Mouse (Mus musculus): ENCODE data around the gene Tdgf1.

The Tdgf1 gene

DNA sequence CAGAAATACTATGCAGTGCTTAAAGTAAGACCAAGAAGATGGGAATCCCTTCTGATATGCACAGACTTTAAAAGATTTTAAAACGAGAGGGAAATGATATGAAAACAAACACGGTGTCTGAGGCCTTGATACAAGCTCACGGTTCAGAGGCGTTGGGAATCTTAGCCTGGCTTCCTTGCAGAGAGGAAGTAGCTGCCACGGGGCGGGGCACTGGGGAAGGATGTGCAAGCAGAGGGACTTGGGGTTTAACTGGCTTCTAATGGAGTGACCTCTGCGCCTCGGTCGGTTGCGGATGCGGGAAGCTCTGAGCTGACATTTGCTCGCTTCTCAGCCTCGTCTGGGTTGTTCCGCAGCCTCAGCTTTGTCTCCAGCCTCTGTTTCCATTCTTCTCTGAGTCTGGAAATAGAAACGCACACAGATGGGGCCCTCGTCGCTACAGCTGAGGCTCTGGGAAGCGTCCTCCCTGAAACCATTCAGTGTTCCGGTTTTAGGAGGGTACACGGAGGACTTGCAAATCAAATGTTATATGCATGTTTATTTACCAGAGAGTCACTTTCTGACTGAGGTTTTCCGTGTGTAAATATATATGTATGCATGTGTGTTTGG, 31.2 kb downstream of the Tdgf1 start:
- DNase-seq (ENCODE audit: low spot score): no peak

DNA sequence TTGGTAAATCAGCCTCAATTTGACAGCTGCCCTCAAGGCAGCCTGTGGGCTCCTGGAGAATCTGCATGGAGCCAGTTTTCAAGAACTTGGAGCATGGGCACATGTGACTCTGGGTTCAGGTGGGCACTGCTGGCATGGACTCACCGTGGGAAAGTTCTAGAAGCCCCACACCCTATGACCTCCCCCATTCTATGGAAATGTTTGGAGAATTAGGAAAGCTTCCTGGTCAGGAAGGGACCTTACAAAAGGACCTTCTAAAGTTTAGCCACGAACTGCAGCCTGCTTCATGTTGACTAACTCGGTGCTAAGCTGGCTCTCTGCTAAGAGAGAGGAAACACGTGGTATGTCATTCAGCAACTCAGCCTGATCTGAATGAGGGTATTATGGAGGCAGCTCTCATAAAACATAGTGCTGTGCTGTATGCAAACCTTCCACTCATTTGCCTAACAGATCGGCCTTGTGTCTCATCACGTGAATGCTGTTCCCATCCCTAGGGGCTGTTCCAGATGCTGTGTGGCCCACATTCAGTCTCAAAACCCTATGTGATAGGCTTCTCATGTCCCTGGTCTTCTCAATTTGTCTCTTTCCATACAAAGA, 36.5 kb downstream of the Tdgf1 start:
- peak; percentile 53 for DNase-seq (ENCODE audit: low spot score)

DNA sequence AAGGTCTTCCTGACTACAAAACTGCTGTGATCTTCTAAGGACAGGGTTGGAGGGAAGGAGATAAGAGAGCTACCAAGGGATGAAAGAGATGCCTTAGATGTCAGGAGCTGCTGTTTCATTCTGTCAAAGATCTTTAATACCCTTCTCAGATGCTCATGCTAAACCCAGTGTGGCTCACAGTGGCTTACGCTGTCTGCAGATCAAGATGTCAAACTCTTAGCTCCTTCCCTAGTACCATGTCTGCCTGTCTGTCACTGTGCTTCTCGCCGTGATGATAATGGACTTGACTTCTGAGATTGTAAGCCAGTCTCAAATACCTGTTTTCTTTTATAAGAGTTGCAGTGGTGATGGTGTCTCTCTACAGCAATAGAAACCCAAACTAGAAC, 37.3 kb downstream of the Tdgf1 start:
- no peak for DNase-seq (ENCODE audit: low spot score)

DNA sequence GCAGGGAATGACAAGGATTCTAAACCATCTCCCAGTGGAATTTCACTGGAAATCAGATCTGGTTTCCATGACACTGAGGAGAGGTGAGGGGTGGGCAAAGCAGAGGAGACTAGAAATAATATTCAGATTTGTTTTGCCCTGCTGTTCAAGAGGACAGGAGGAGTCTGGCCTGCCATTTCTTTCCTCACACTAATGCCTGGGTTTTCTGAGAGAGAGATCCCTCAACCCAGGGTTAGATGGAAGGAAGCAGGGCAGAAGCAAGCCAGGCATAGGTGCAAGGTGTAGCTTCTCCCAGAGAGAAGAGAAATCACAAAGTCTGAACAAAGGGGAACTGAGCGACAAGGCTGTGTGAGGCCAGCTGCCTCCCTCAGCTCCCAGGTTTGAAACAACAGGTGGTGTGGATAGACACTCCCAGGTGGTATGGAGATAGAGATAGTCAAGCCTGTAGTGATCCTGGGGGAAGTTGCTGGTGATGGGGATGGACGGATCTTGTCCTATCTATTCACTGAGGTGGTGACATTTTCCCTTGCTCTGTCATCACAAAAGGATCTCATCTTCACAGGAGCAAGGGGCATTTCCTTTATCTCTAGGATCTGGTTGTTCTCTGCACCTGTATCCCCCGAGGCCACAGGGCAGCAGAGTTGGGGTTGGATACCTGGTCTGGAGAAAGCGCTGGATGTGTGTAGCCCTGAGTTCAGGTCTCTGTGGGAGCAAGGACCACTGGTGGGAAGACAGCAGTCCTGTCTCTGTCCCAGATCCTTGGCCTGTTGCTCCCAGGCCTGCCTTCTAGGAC, 37.9 kb downstream of the Tdgf1 start:
- no peak for DNase-seq (ENCODE audit: low spot score)

DNA sequence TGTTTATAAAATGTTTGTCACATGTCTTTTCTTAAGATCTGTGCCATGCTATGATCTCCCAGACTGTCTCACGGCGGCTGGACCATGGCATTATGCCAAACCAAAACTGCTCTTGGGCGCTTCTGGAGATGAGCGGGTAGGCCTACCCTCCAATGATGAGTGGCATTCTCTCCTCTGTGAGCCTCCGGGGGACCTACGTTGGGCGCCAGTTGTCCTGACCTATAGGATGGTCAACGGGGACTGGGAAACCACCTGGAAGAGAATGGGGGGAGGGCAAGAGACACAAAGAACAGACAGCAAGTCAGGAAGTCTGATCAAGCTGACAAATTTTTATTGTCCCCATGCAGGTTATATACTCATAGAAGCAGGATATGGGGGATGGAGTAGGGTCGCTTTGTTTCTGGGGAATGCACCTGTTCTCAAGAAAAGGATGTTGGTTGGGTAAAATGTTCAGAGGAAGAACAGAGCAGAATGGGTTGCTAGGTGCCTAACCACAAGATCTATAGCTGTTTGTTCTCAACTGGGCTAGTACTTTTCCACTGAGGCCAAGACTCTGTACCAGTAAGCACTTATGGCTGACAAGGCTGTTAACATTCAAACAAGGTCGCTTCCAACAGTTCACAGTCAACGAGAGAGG, 38.6 kb downstream of the Tdgf1 start:
- peak; percentile 85 for DNase-seq (ENCODE audit: low spot score)

DNA sequence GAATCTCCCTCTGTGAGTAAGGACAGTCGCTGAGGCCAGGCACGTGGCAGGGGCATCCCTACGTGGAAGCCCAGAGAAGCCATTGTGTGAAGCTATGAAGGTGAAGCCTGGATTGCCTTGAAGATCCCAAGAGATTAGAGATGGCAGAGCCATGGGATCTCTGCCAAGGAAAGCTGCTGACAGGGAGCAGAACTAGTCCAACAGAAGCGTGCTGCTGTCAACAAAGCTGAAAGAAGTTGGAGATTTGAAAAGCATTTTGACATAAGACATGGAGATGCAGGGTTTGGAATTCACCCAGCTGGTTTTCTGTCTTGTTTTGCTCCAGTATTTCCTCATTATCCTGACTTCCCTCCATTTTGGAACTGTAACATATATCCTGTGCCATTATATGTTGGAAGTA, 43.7 kb downstream of the Tdgf1 start:
- DNase-seq (ENCODE audit: low spot score): no peak

DNA sequence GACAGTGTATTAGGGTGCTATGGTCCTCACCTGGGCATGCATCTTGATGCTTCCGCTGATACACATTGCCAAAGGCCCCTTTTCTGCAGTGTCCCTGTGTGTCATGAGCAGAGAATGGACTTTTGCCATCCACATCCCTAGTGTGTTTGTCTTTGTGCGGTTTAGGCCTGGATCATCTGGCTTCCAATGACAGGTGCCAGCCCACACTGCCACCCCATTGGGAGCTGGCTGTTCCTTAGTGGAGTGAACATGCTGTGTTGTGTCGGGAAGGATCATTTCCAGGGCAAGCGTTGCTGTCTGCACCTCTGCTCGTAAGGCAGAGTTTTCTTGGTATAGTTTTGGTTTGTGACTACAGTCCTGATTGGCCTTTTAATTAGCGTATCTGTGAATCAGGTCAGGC, 44.8 kb downstream of the Tdgf1 start:
- no peak for DNase-seq (ENCODE audit: low spot score)

DNA sequence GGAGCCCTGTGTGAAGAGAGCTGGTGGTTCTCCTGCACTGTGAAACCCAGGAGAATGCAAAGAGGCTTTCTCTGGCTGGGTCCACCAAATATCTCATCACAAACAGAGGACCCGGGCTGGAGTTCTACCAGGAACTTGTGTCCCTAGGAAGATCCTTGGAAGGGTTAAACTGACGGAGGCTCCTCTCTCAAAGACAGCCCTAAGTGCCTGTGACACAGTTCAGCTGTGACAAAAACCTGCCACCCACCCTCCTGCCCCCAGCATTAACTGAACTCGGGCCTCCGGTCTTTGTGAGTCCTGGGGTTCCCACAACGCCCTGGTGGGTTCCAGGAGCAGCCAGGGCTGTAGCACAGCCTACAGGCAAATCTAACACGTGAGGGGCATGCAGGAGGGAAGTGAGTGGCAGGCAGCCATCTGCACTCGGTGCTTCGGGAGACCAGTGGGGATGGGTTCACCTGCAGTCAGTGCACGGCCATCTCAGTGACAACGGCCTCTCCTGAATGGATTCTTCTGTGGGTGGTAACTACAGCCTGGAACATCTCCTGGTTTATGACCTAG, 46.4 kb downstream of the Tdgf1 start:
- no peak for DNase-seq (ENCODE audit: low spot score)

DNA sequence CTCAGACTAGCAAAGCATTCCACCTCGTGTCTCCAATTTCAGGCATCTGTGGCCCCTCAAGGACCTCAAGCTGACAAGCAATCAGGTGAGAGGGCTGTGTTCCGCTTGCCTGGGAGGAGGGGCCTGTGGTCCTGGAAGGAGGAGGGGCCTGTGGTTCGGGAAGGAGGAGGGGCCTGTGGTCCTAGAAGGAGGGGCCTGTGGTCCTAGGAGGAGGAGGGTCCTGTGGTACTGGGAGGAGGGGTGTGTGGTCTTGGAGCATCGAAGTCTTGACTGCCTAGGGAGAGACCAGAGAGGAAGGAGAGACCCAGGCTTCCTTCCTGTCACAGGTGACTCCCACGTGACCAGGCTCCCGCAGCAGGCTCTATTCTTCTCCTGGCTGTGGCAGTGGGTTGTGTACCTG, 49.4 kb downstream of the Tdgf1 start:
- peak; percentile 86 for DNase-seq (ENCODE audit: low spot score)

DNA sequence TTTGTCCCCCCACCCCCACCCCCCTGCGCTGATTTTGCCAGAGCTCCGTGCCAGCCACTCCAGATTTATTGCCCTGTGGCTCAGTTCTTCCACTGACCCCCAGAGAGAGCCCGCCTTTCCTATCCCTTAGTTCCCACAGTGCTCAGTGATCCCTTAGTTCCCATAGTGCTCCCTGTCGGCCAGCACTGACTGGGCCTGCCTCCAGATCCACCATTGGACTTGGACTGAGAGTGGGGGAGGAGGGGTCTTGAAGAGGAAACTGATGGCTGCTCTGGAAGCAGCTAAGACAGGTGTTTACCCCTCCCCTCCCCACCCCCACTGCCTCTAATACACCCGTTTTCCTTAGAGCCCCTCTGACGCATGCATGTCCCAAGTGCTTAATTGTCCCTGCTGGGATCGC, 50.0 kb downstream of the Tdgf1 start:
- no peak for DNase-seq (ENCODE audit: low spot score)

DNA sequence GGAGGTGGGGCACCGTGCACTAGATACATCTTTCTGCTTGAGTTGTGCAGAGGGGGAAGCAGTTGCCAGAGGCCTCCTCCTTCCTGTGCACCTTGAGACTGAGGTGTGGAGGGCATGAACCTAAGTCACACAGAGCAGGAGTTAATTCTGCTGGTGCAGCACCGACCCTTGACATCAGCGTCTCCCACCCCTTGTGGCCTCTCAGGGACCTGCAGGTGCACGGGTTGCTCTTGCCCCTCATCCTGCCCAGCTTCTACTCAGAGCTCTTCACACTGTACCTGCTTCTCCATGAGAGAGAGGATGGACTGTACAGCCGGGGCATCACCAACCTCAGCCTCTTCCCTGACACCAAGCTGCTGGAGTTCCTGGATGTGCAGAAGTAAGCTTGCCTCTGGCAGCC, 50.5 kb downstream of the Tdgf1 start:
- peak; percentile 63 for DNase-seq (ENCODE audit: low spot score)

DNA sequence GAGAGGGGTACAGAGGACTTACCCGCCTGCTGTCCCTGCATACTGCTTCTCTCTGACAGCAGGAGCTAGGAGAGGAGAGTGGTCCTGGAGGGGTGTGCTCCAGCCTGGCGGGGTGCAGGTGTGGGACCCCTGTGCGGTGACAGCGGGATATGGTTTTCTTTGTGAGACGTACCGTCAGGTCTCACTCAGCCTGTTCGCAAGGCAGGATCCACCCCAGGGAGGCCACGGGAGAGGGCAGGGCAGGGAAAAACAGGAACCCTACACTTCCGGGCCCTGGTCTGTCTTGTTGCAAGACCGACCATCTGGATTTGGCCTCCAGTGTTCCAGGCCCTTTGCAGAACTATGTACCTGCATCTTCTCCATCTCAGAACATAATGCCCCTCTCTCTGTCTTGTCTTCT, 52.5 kb downstream of the Tdgf1 start:
- DNase-seq (ENCODE audit: low spot score): no peak

DNA sequence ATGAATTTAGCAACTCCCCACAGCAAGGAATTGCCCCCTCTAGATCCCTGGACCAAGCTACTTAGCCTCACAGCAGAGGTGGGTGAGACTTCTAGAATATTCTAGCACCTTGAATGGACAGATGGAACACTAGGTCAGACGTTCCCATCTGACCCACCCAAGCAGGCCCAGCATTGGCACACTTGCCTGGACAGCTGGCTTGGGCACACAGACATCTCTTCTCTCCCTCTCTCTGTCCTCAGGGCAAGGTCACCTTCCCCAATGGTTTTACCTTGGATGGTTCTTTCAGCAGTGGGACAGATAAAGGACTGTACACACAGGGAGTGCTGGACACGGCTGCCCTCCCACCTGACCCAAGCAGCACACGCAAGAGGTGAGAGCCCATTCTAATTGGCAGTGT, 53.4 kb downstream of the Tdgf1 start:
- no peak for DNase-seq (ENCODE audit: low spot score)

DNA sequence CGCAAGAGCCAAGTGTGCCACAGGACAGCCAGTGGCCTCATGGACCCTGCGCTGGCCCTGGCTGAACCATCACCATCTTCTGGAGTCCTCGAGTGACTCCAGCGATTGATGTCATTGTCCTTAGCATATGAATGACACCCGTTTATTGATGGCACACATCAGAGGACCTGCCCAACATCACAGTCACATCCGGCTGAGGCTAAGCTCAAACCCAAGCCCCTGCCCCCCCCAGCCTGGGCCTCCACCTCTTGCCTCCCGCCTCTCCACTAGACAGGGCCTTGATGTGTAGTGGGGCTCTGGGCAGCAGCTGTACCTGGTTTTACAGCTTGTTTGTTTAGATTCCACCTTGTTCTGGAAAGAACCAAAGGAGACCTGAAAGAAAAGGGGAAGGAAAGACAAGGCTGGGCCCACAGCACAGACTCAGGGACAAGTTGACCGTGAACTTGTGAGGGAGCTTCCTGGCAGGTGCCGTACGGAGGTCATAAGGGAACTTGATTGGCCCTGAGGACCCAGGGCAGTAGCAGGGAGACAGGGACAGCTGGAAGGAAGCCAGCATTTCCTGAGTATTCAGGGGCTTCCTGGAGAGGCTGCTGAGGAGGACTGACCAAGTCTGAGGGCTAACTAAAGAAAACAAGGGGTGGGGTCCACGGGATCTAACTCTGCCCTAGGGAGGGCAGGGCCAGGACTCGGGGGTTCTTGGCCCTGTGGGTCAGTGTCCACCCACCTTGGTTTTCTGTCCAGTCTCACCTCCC, 54.7 kb downstream of the Tdgf1 start:
- DNase-seq (ENCODE audit: low spot score): peak; percentile 70

DNA sequence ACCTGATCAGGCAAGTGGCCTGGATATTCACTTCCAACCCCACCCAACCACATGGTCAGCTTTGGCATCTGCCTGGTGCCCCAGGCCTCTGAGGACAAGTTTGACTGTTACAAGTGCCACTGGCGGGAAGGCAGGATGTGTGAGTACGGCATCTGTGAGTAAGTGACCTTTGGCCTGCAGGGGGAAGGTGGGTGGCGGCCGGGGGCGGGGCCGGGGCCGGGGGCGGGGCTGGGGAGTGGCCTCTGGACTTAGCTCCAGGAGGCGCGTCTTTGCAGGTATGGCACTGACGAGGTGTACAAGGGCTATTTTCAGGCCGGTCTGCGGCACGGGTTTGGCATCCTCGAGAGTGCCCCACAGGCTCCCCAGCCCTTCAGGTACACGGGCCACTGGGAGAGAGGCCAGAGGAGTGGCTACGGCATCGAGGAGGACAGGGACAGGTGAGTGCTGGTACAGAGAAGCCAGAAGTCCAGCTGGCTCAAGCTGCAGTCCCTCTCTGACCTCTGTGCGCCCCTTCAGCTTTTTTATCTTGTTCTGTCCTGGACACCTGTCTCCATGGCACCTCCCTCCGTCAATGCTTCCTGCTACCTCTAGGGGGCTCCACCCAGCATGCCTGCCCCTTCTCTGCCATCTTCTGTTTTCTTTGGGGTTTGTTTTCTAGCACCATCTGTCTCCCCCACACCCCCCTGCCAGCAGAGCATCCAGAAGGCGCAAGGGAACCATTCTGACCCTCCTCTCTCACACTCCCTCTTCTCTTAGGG, 55.8 kb downstream of the Tdgf1 start:
- DNase-seq (ENCODE audit: low spot score): peak; percentile 52
